Mouse (Mus musculus) forebrain, embryonic 14.5 days (tissue): ENCODE measurements around the gene Trim34b. TPM values are rescaled to one million over a fixed set of nuclear protein-coding genes. Genes with fewer than 3 reads are reported as not detected.
"Not testable (repeated sequence)": the region's sequence is repeated elsewhere in the genome, so short reads cannot be mapped to it uniquely, and the experiment has no call there.

ENCODE experiments used
- ATAC-seq: fragments of 200-750 bp; cut with Nextera tagmentation; 2 replicates; pipeline ENCODE4 v1.8.0; 2017; ENCODE audit warnings: mild to moderate bottlenecking, moderate library complexity
- DNase-seq: peaks from one replicate; pipeline ENCODE4 v3.0.0-alpha.2; 2015; ENCODE audit warnings: low spot score
- H3K27ac ChIP-seq: fragments of 300-500 bp; sonication (generic); 2 replicates; pipeline ENCODE4 v1.5.1; 2014; ENCODE audit warnings: low read depth, mild to moderate bottlenecking, control low read depth, low read length, moderate library complexity
- H3K27me3 ChIP-seq: fragments of 300-500 bp; sonication (generic); replicated peaks from 2 replicates; pipeline ENCODE4 v1.6.1; 2014; ENCODE audit warnings: low read length, control low read depth, mixed read lengths; ENCODE audit not compliant: control insufficient read depth, insufficient read depth
- H3K36me3 ChIP-seq: fragments of 300-500 bp; sonication (generic); 2 replicates; pipeline ENCODE4 v1.6.1; 2014; ENCODE audit warnings: low read length, control low read depth; ENCODE audit not compliant: control insufficient read depth, insufficient read depth
- H3K4me1 ChIP-seq: fragments of 300-500 bp; sonication (generic); 2 replicates; pipeline ENCODE4 v1.6.1; 2014; ENCODE audit warnings: antibody characterized with exemption, low read length, control low read depth; ENCODE audit not compliant: control insufficient read depth, insufficient read depth
- H3K4me2 ChIP-seq: fragments of 300-500 bp; sonication (generic); 2 replicates; pipeline ENCODE4 v1.6.1; 2014; ENCODE audit warnings: mild to moderate bottlenecking, control low read depth, low read length
- H3K4me3 ChIP-seq: fragments of 300-500 bp; sonication (generic); 2 replicates; pipeline ENCODE4 v1.5.1; 2014; ENCODE audit warnings: low read depth, low read length, control low read depth
- H3K9ac ChIP-seq: fragments of 300-500 bp; sonication (generic); 2 replicates; pipeline ENCODE4 v1.6.1; 2014; ENCODE audit warnings: mild to moderate bottlenecking, low read length, control low read depth, moderate library complexity
- H3K9me3 ChIP-seq: fragments of 300-500 bp; sonication (generic); replicated peaks from 2 replicates; pipeline ENCODE4 v1.6.1; 2016; ENCODE audit warnings: low read length, control low read depth, mixed read lengths; ENCODE audit not compliant: control insufficient read depth
- WGBS: fragments of 180-500 bp; shearing (Covaris S2); extraction: QIAGEN DNeasy Blood & Tissue Kit; methylation state at CpG from one replicate; pipeline ENCODE4 v1.1.7; 2014; 5-methylcytosine and 5-hydroxymethylcytosine counted together
- polyA plus RNA-seq: library from polyadenylated mRNA; unstranded; fragments of >200 nt; fragmentation: Nextera tagmentation; extraction: Ambion mirVana; gene quantifications from 2 replicates; pipeline ENCODE4 v1.2.1, GENCODE M21; 2014

Gene Trim34b
- not detected in 2 replicates for polyA plus RNA-seq

- not testable (repeated sequence) for H3K4me1 ChIP-seq, H3K27ac ChIP-seq, H3K4me2 ChIP-seq, H3K36me3 ChIP-seq, H3K9me3 ChIP-seq, ATAC-seq, H3K27me3 ChIP-seq, H3K4me3 ChIP-seq, H3K9ac ChIP-seq, DNase-seq
- 92% methylated on average over 2 of the region's 2 CpGs for WGBS
These were observed at the start of gene Trim34b for GRCm38 (mm10) chr7:104329171-104329570. Gene Trim34b (plus strand): TSS chr7:104329471.

- ATAC-seq, DNase-seq: not testable (repeated sequence)
- WGBS = 49% methylated on average over 14 of the region's 14 CpGs
These were observed 41.5 kb upstream of the Trim34b start, which contains the start of gene Trim5 for GRCm38 (mm10) chr7:104287576-104288443. Gene Trim5 (minus strand): TSS chr7:104288094.

GRCm38 (mm10) chr7:104290641-104291040, 38.6 kb upstream of the Trim34b start:
- Histone ChIP-seq H3K27me3 (no peaks in the 10 kb centered on the region), H3K9ac (no peak overlapping the region), H3K4me1 (no peaks in the 10 kb centered on the region), H3K27ac (no peak overlapping the region), H3K36me3 (no peaks in the 10 kb centered on the region), H3K4me2 (no peak overlapping the region), H3K9me3 (no peaks in the 10 kb centered on the region), H3K4me3 (no peak overlapping the region)
- DNase-seq (no peak), ATAC-seq (no peak)
- WGBS = 87% methylated on average over 1 of the region's 1 CpGs

More at GRCm38 (mm10) chr7:104287576-104288443, 41.5 kb upstream of the Trim34b start, which contains the start of gene Trim5:
- H3K4me2 ChIP-seq, H3K9me3 ChIP-seq, H3K27me3 ChIP-seq, H3K4me1 ChIP-seq, H3K4me3 ChIP-seq, H3K27ac ChIP-seq, H3K9ac ChIP-seq, H3K36me3 ChIP-seq: not testable (repeated sequence)

GRCm38 (mm10) chr7:104291638-104292400, 37.5 kb upstream of the Trim34b start:
- H3K27ac ChIP-seq = no peak overlapping the region
- no peaks in the 10 kb centered on the region for H3K4me1 ChIP-seq
- no peaks in the 10 kb centered on the region for H3K36me3 ChIP-seq
- ATAC-seq = no peak
- no peak overlapping the region for H3K4me2 ChIP-seq
- no peak for DNase-seq
- H3K9ac ChIP-seq = no peak overlapping the region
- H3K27me3 ChIP-seq = no peaks in the 10 kb centered on the region
- H3K9me3 ChIP-seq = no peaks in the 10 kb centered on the region
- no peak overlapping the region for H3K4me3 ChIP-seq
- 90% methylated on average over 5 of the region's 5 CpGs for WGBS

- no peak overlapping the region for H3K27ac ChIP-seq
- no peak for ATAC-seq
- DNase-seq = no peak
These were observed 14.4 kb upstream of the Trim34b start for GRCm38 (mm10) chr7:104314796-104315353.

GRCm38 (mm10) chr7:104315369-104316080, 13.7 kb upstream of the Trim34b start, which contains the start of gene Trim12a:
Gene Trim12a (minus strand): TSS chr7:104315466.
- not testable (repeated sequence) for H3K4me3 ChIP-seq, ATAC-seq, H3K27ac ChIP-seq, DNase-seq, H3K27me3 ChIP-seq, H3K9ac ChIP-seq, H3K4me1 ChIP-seq, H3K36me3 ChIP-seq, H3K9me3 ChIP-seq
- 26% methylated on average over 4 of the region's 4 CpGs for WGBS
- peak within 1 kb of the TSS; percentile 6; the same call in 1 of the 2 replicates for H3K4me2 ChIP-seq

More at GRCm38 (mm10) chr7:104314796-104315353, 14.4 kb upstream of the Trim34b start:
- Histone ChIP-seq H3K9ac (no peak overlapping the region), H3K27me3 (no peaks in the 10 kb centered on the region), H3K36me3 (no peaks in the 10 kb centered on the region), H3K9me3 (no peaks in the 10 kb centered on the region), H3K4me2 (peak overlapping the region; percentile 6; the same call in 1 of the 2 replicates), H3K4me1 (no peaks in the 10 kb centered on the region), H3K4me3 (no peak overlapping the region)
- WGBS = 15% methylated on average over 15 of the region's 15 CpGs

- no peak for ATAC-seq
- Histone ChIP-seq H3K9ac (no peak overlapping the region), H3K27ac (no peak overlapping the region), H3K4me3 (no peak overlapping the region), H3K4me1 (no peaks in the 10 kb centered on the region), H3K27me3 (no peaks in the 10 kb centered on the region), H3K36me3 (no peaks in the 10 kb centered on the region), H3K9me3 (no peaks in the 10 kb centered on the region), H3K4me2 (no peak overlapping the region)
- WGBS = 82% methylated on average over 9 of the region's 9 CpGs
- DNase-seq = no peak
These were observed 7.2 kb upstream of the Trim34b start for GRCm38 (mm10) chr7:104322028-104322427.

- 94% methylated on average over 3 of the region's 3 CpGs for WGBS
- H3K4me1 ChIP-seq, H3K27ac ChIP-seq, H3K4me2 ChIP-seq, H3K9ac ChIP-seq, H3K36me3 ChIP-seq, H3K9me3 ChIP-seq, H3K4me3 ChIP-seq, DNase-seq, ATAC-seq, H3K27me3 ChIP-seq: not testable (repeated sequence)
These were observed 6.3 kb downstream of the Trim34b start for GRCm38 (mm10) chr7:104335547-104335946.
